Mouse (Mus musculus): ENCODE measurements at regions not wholly inside any gene's neighbourhood (a gene's known extent, or its start where the extent isn't known, plus 50 kb on each side); places are given as distances from the start of the nearest gene placed in this dataset.
"Not testable (repeated sequence)": the region's sequence is repeated elsewhere in the genome, so short reads cannot be mapped to it uniquely, and the experiment has no call there.

- Histone ChIP-seq H3K27ac (ENCODE audit: low read length) (no peak overlapping the region), H3K4me1 (replicated peaks; ENCODE audit: control insufficient read depth, insufficient read depth, low read length) (no peaks in the 10 kb centered on the region), H3K27me3 (ENCODE audit: control insufficient read depth, insufficient read depth, low read depth, low read length) (no peaks in the 10 kb centered on the region), H3K9ac (ENCODE audit: low read length) (no peak overlapping the region), H3K36me3 (ENCODE audit: control insufficient read depth, insufficient read depth, low read length) (no peaks in the 10 kb centered on the region), H3K4me3 (ENCODE audit: low read length) (no peak overlapping the region), H3K4me2 (ENCODE audit: low read depth, low read length) (no peak overlapping the region), H3K9me3 (ENCODE audit: control insufficient read depth, low read length) (no peaks in the 10 kb centered on the region)
- no peak for ATAC-seq (ENCODE audit: low read depth)
- WGBS, result 93% methylated on average over 13 of the region's 13 CpGs
Observed at GRCm38 (mm10) chr13:39441799-39442198, 481.1 kb upstream of the Slc35b3 start.

GRCm38 (mm10) chr13:39440907-39441306 is 480.2 kb upstream of the Slc35b3 start:
- Histone ChIP-seq H3K36me3 (ENCODE audit: control insufficient read depth, insufficient read depth, low read length) (no peaks in the 10 kb centered on the region), H3K4me1 (replicated peaks; ENCODE audit: control insufficient read depth, insufficient read depth, low read length) (no peaks in the 10 kb centered on the region), H3K4me2 (ENCODE audit: low read depth, low read length) (no peak overlapping the region), H3K27ac (ENCODE audit: low read length) (no peak overlapping the region), H3K4me3 (ENCODE audit: low read length) (no peak overlapping the region), H3K27me3 (ENCODE audit: control insufficient read depth, insufficient read depth, low read depth, low read length) (no peaks in the 10 kb centered on the region), H3K9ac (ENCODE audit: low read length) (no peak overlapping the region), H3K9me3 (ENCODE audit: control insufficient read depth, low read length) (no peaks in the 10 kb centered on the region)
- 15% methylated on average over 8 of the region's 8 CpGs for WGBS
- peak; percentile 51; the same call in 1 of the 2 replicates for ATAC-seq (ENCODE audit: low read depth)

DNA sequence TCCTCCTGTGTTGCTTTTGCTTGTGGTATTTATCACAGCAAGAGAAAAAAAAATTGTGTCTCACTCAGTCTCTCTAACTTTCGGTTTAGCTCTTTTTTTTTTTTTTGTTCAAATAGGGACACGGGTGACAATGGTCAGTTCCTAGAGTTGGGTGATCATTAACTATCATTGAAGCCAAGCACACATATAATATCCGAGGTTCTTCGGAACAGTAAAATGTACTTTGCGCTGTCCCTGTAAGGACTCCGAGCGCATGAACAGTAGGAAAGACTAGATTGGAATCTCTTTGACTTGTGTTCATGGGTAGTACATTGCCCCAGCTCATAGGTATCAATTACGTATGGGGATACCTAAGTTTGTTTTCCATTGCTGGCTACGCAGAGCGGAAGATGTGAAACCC is 479.7 kb upstream of the Slc35b3 start:
- H3K9me3 ChIP-seq (ENCODE audit: control insufficient read depth, low read length), result no peaks in the 10 kb centered on the region

GRCm38 (mm10) chr13:39427996-39428395 is 467.3 kb upstream of the Slc35b3 start:
- ATAC-seq (ENCODE audit: low read depth), result no peak
- H3K27me3 ChIP-seq (ENCODE audit: control insufficient read depth, insufficient read depth, low read depth, low read length), result no peaks in the 10 kb centered on the region
- WGBS, result 54% methylated on average over 3 of the region's 3 CpGs
- no peaks in the 10 kb centered on the region for H3K36me3 ChIP-seq (ENCODE audit: control insufficient read depth, insufficient read depth, low read length)
- no peaks in the 10 kb centered on the region for H3K9me3 ChIP-seq (ENCODE audit: control insufficient read depth, low read length)
- H3K4me1 ChIP-seq (replicated peaks; ENCODE audit: control insufficient read depth, insufficient read depth, low read length), result no peaks in the 10 kb centered on the region
- no peak overlapping the region for H3K27ac ChIP-seq (ENCODE audit: low read length)
- H3K4me2 ChIP-seq (ENCODE audit: low read depth, low read length), result no peak overlapping the region
- H3K9ac ChIP-seq (ENCODE audit: low read length), result no peak overlapping the region
- H3K4me3 ChIP-seq (ENCODE audit: low read length), result no peak overlapping the region

More for the DNA sequence above, 479.7 kb upstream of the Slc35b3 start:
- Histone ChIP-seq H3K27me3 (ENCODE audit: control insufficient read depth, insufficient read depth, low read depth, low read length) (no peaks in the 10 kb centered on the region), H3K4me2 (ENCODE audit: low read depth, low read length) (no peak overlapping the region), H3K36me3 (ENCODE audit: control insufficient read depth, insufficient read depth, low read length) (no peaks in the 10 kb centered on the region), H3K27ac (ENCODE audit: low read length) (no peak overlapping the region), H3K4me3 (ENCODE audit: low read length) (no peak overlapping the region), H3K9ac (ENCODE audit: low read length) (no peak overlapping the region), H3K4me1 (replicated peaks; ENCODE audit: control insufficient read depth, insufficient read depth, low read length) (no peaks in the 10 kb centered on the region)
- WGBS, result 85% methylated on average over 10 of the region's 10 CpGs
- ATAC-seq (ENCODE audit: low read depth), result no peak

GRCm38 (mm10) chr13:39425944-39426343 is 465.3 kb upstream of the Slc35b3 start:
- H3K4me3 ChIP-seq (ENCODE audit: low read length), result no peak overlapping the region
- no peak for ATAC-seq (ENCODE audit: low read depth)
- 58% methylated on average over 6 of the region's 6 CpGs for WGBS
- no peaks in the 10 kb centered on the region for H3K27me3 ChIP-seq (ENCODE audit: control insufficient read depth, insufficient read depth, low read depth, low read length)
- no peaks in the 10 kb centered on the region for H3K4me1 ChIP-seq (replicated peaks; ENCODE audit: control insufficient read depth, insufficient read depth, low read length)
- no peak overlapping the region for H3K9ac ChIP-seq (ENCODE audit: low read length)
- H3K4me2 ChIP-seq (ENCODE audit: low read depth, low read length), result no peak overlapping the region
- no peaks in the 10 kb centered on the region for H3K9me3 ChIP-seq (ENCODE audit: control insufficient read depth, low read length)
- H3K27ac ChIP-seq (ENCODE audit: low read length), result no peak overlapping the region
- H3K36me3 ChIP-seq (ENCODE audit: control insufficient read depth, insufficient read depth, low read length), result no peaks in the 10 kb centered on the region

- H3K9me3 ChIP-seq (ENCODE audit: control insufficient read depth, low read length), result no peaks in the 10 kb centered on the region
- H3K36me3 ChIP-seq (ENCODE audit: control insufficient read depth, insufficient read depth, low read length), result no peaks in the 10 kb centered on the region
- H3K9ac ChIP-seq (ENCODE audit: low read length), result no peak overlapping the region
- 41% methylated on average over 7 of the region's 7 CpGs for WGBS
- no peak for ATAC-seq (ENCODE audit: low read depth)
- H3K4me1 ChIP-seq (replicated peaks; ENCODE audit: control insufficient read depth, insufficient read depth, low read length), result no peaks in the 10 kb centered on the region
- no peak overlapping the region for H3K4me3 ChIP-seq (ENCODE audit: low read length)
- H3K27ac ChIP-seq (ENCODE audit: low read length), result no peak overlapping the region
- H3K4me2 ChIP-seq (ENCODE audit: low read depth, low read length), result no peak overlapping the region
- no peaks in the 10 kb centered on the region for H3K27me3 ChIP-seq (ENCODE audit: control insufficient read depth, insufficient read depth, low read depth, low read length)
Observed at GRCm38 (mm10) chr13:39418127-39418526, 457.5 kb upstream of the Slc35b3 start.

DNA sequence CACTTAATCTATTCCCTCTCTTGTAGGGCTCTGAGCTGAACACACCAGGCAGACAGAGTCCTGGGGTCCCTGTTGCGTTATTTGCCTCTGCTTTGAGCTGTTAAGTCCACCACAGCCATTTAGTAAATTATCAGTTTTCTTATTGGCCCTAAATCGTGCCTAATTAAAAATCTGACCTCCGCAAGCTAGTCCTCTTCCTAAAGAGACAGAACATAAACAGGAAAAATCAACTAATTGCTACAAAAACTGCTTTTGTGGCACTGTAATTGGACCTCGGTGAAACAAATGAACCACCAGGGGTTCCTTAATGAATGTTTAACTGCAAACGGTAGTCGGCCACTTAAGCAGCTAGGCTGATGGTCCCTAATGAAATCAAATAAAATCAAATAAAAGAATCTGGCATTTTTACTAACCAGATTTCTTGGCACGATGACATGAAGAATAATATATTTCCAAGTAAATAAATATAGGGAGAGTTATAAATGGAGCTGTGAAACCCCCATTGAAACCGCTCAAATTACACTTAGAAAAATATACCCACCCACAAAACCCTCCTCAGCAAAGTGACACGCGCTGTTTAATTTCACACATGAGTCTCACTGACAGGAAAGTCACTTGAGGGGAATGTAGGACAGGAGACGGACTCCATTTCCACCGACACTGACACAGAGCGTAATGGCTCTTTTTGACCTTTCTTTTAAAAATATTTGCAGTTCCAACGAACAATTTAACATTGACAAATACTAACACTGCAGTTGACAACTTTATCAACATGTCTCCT is 451.0 kb upstream of the Slc35b3 start:
- no peaks in the 10 kb centered on the region for H3K27me3 ChIP-seq (ENCODE audit: control insufficient read depth, insufficient read depth, low read depth, low read length)
- H3K4me1 ChIP-seq (replicated peaks; ENCODE audit: control insufficient read depth, insufficient read depth, low read length), result no peaks in the 10 kb centered on the region
- H3K36me3 ChIP-seq (ENCODE audit: control insufficient read depth, insufficient read depth, low read length), result no peaks in the 10 kb centered on the region
- no peak overlapping the region for H3K27ac ChIP-seq (ENCODE audit: low read length)
- 53% methylated on average over 14 of the region's 14 CpGs for WGBS
- H3K4me3 ChIP-seq (ENCODE audit: low read length), result no peak overlapping the region
- H3K9me3 ChIP-seq (ENCODE audit: control insufficient read depth, low read length), result no peaks in the 10 kb centered on the region
- ATAC-seq (ENCODE audit: low read depth), result no peak
- H3K4me2 ChIP-seq (ENCODE audit: low read depth, low read length), result no peak overlapping the region
- H3K9ac ChIP-seq (ENCODE audit: low read length), result no peak overlapping the region

GRCm38 (mm10) chr13:39392589-39392988 is 431.9 kb upstream of the Slc35b3 start:
- Histone ChIP-seq H3K9ac (ENCODE audit: low read length) (no peak overlapping the region), H3K4me1 (replicated peaks; ENCODE audit: control insufficient read depth, insufficient read depth, low read length) (no peaks in the 10 kb centered on the region), H3K36me3 (ENCODE audit: control insufficient read depth, insufficient read depth, low read length) (no peaks in the 10 kb centered on the region), H3K27ac (ENCODE audit: low read length) (no peak overlapping the region), H3K27me3 (ENCODE audit: control insufficient read depth, insufficient read depth, low read depth, low read length) (no peaks in the 10 kb centered on the region), H3K4me3 (ENCODE audit: low read length) (no peak overlapping the region), H3K4me2 (ENCODE audit: low read depth, low read length) (no peak overlapping the region), H3K9me3 (ENCODE audit: control insufficient read depth, low read length) (no peaks in the 10 kb centered on the region)
- WGBS, result 77% methylated on average over 3 of the region's 3 CpGs
- no peak for ATAC-seq (ENCODE audit: low read depth)

GRCm38 (mm10) chr13:39392151-39392550 is 431.5 kb upstream of the Slc35b3 start:
- ATAC-seq (ENCODE audit: low read depth), result not testable (repeated sequence)

More at GRCm38 (mm10) chr13:39392151-39392550, 431.5 kb upstream of the Slc35b3 start:
- not testable (repeated sequence) for H3K4me1 ChIP-seq (replicated peaks; ENCODE audit: control insufficient read depth, insufficient read depth, low read length); H3K9ac ChIP-seq (ENCODE audit: low read length); H3K27me3 ChIP-seq (ENCODE audit: control insufficient read depth, insufficient read depth, low read depth, low read length); H3K27ac ChIP-seq (ENCODE audit: low read length); H3K4me2 ChIP-seq (ENCODE audit: low read depth, low read length); H3K4me3 ChIP-seq (ENCODE audit: low read length); H3K36me3 ChIP-seq (ENCODE audit: control insufficient read depth, insufficient read depth, low read length); H3K9me3 ChIP-seq (ENCODE audit: control insufficient read depth, low read length)
- 68% methylated on average over 1 of the region's 1 CpGs for WGBS
